Mouse (Mus musculus) erythroblast, embryonic 14.5 days (primary cell): ENCODE measurements around the gene Cggbp1. TPM values are rescaled to one million over a fixed set of nuclear protein-coding genes. Genes with fewer than 3 reads are reported as not detected.
A peak's percentile ranks its signal among the peaks of the same experiment; 100 is the strongest.

Source experiments
- H3K27me3 ChIP-seq: 2 replicates; pipeline ENCODE4 v1.6.1; 2012; ENCODE audit warnings: inconsistent platforms; ENCODE audit not compliant: control insufficient read depth
- H3K36me3 ChIP-seq: 2 replicates; pipeline ENCODE4 v1.6.1; 2012; ENCODE audit warnings: mild to moderate bottlenecking, inconsistent platforms; ENCODE audit not compliant: control insufficient read depth
- H3K4me1 ChIP-seq: 2 replicates; pipeline ENCODE4 v1.6.1; 2012; ENCODE audit warnings: inconsistent platforms; ENCODE audit not compliant: control insufficient read depth
- H3K4me3 ChIP-seq: replicated peaks from 2 replicates; pipeline ENCODE3; 2012; ENCODE audit warnings: moderate library complexity, mild to moderate bottlenecking, inconsistent platforms
- H3K9me3 ChIP-seq: 2 replicates; pipeline ENCODE4 v1.6.1; 2012; ENCODE audit warnings: low read length, inconsistent platforms, mixed read lengths; ENCODE audit not compliant: control insufficient read depth
- GATA1 ChIP-seq: IDR thresholded peaks from 2 replicates; pipeline ENCODE4 v1.6.1; 2012; ENCODE audit warnings: low read length, inconsistent platforms, mixed read lengths
- TAL1 ChIP-seq: IDR thresholded peaks from 3 replicates; pipeline ENCODE4 v1.6.1; 2012; ENCODE audit warnings: low read length, inconsistent platforms, mixed read lengths
- polyA plus RNA-seq: library from polyadenylated mRNA; stranded (reverse); fragments of >175 nt; gene quantifications from 2 replicates; pipeline ENCODE4 v1.2.3, GENCODE M21; 2012

Gene Cggbp1
- 1.3 and 1.5 TPM in 2 replicates for polyA plus RNA-seq

DNA sequence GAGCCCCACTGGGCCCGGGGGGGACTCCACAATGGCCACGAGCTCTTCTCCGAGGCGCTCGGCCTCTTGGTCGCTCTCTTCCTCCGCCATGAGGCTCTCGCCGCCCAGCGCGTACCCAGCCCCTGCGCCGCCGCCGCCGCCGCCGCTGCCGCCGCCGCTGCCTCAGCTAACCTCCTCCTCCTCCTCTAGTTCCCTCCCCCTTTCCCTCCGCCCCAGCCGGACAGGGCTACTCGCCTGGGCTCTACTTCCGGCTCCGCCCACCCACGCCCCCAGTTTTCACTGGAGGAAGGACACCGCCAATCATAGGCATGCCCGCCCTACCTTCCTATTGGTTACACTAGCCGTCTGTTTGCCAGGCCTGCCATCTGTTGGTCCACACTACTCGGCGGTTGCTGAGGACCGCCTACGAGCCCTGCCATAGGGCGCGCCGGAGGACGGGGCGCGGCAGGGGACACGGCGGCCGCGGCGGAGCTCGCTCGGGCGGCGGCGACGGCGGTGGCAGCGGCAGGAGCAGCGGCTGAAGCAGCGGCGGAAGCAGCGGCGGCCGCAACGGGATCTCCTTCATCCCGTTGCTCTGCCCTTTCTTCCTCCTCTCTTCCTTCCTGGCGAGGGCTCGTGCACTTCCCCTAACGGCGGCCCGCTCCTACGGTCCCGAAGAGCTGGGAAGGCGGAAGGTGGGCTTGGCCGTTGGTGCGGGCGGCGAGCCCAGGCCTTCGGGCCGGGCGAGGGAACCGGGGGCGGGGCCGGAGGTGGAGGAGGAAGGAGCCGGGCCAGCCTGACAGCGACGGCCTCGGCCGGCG, at the start of gene Cggbp1, which contains the start of gene Zfp654:
Gene Cggbp1, plus strand, starts transcription at position 434 of the 800 bp plus-strand sequence.
Gene Zfp654, minus strand, starts transcription at position 90 of the 800 bp plus-strand sequence.
- H3K9me3 ChIP-seq: no peaks in the 10 kb centered on the region
- peaks cover 30% of the 10 kb centered on the region for H3K4me1 ChIP-seq
- H3K4me3 ChIP-seq: peak within 1 kb of the TSS; percentile 97
- no peaks in the 10 kb centered on the region for H3K27me3 ChIP-seq
- TF ChIP-seq GATA1: no peak
- no peak for TF ChIP-seq TAL1
- peaks cover 35% of the 10 kb centered on the region for H3K36me3 ChIP-seq

DNA sequence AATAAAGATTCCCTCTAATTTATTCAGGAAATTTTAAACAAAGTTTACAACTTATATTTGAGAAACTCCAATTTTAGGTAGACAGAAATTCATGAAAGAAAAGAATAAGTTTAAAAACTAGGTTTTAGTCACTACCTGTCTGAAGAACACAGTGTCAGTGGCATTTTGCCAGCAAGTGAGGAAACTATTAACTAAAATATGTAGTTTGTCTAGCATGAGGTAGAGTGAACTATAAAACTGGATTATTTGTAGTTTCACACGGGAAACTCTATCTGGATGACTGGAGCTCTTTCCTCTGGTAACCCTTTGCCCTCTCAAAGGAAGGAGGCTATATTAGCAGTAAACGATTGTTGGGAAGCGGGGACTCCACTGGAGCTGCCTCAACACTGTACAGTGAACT, 48.8 kb upstream of the Cggbp1 start:
- Histone ChIP-seq H3K4me3 (no peak overlapping the region), H3K4me1 (peaks cover 3% of the 10 kb centered on the region; the same call in 1 of the 2 replicates), H3K36me3 (peaks cover 12% of the 10 kb centered on the region), H3K27me3 (no peaks in the 10 kb centered on the region), H3K9me3 (no peaks in the 10 kb centered on the region)
- TF ChIP-seq GATA1: no peak
- TF ChIP-seq TAL1: no peak

DNA sequence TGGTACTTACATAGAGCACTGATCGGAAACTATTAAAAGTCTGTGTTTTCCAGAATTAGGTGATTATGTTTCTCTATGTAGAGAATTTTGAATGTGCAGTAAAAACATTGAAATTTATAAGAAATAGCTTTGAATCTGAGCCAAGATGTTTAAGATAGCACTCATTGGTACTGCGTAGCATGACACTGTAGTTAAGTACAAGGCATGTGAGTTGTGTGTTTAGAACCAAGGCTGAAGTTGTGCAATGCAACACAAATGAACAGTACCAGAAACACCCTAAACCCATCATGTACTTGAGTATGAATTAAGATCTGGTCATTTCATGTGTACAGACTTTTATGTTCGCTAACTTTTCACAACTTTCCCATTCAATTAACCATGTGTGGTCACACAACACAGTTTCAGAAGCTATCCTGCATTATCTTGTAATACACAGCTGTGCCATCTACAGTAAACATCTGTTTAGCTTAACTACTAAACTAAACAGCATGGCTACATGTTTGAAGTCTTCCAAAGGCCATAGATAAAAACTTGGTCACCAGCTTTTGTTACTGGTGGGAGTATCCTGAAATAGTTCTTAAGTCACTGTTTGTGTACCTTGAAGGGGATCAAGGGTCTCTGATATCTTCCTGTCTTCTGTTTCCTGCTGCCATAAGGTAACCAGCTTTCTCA, 34.6 kb upstream of the Cggbp1 start:
- Histone ChIP-seq H3K4me3 (no peak overlapping the region), H3K36me3 (peaks cover 15% of the 10 kb centered on the region), H3K9me3 (no peaks in the 10 kb centered on the region), H3K27me3 (no peaks in the 10 kb centered on the region), H3K4me1 (peaks cover 8% of the 10 kb centered on the region)
- TF ChIP-seq GATA1 (no peak), TAL1 (no peak)

GRCm38 (mm10) chr16:64823890-64824289, 27.9 kb upstream of the Cggbp1 start:
- Histone ChIP-seq H3K9me3 (no peaks in the 10 kb centered on the region), H3K36me3 (peaks cover 10% of the 10 kb centered on the region), H3K4me3 (no peak overlapping the region), H3K27me3 (no peaks in the 10 kb centered on the region), H3K4me1 (no peaks in the 10 kb centered on the region)
- no peak for TF ChIP-seq GATA1
- TF ChIP-seq TAL1: no peak

- peaks cover 13% of the 10 kb centered on the region for H3K36me3 ChIP-seq
- no peaks in the 10 kb centered on the region for H3K4me1 ChIP-seq
- TF ChIP-seq TAL1: no peak
- no peak for TF ChIP-seq GATA1
- H3K27me3 ChIP-seq: no peaks in the 10 kb centered on the region
- H3K4me3 ChIP-seq: no peak overlapping the region
- no peaks in the 10 kb centered on the region for H3K9me3 ChIP-seq
Measured at GRCm38 (mm10) chr16:64824474-64824873, 27.3 kb upstream of the Cggbp1 start.

- Histone ChIP-seq H3K27me3 (no peaks in the 10 kb centered on the region), H3K4me3 (no peak overlapping the region), H3K4me1 (no peaks in the 10 kb centered on the region; the same call in 1 of the 2 replicates), H3K9me3 (no peaks in the 10 kb centered on the region), H3K36me3 (peaks cover 18% of the 10 kb centered on the region)
- no peak for TF ChIP-seq TAL1
- no peak for TF ChIP-seq GATA1
Measured at GRCm38 (mm10) chr16:64830291-64830690, 21.5 kb upstream of the Cggbp1 start.

- no peaks in the 10 kb centered on the region for H3K27me3 ChIP-seq
- TF ChIP-seq TAL1 (no peak), GATA1 (no peak)
- H3K9me3 ChIP-seq: no peaks in the 10 kb centered on the region
- no peak overlapping the region for H3K4me3 ChIP-seq
- no peaks in the 10 kb centered on the region for H3K36me3 ChIP-seq
- peaks cover 14% of the 10 kb centered on the region for H3K4me1 ChIP-seq
Measured at GRCm38 (mm10) chr16:64835996-64836545, 15.7 kb upstream of the Cggbp1 start.

- Histone ChIP-seq H3K4me3 (no peak overlapping the region), H3K36me3 (no peaks in the 10 kb centered on the region), H3K9me3 (no peaks in the 10 kb centered on the region), H3K27me3 (no peaks in the 10 kb centered on the region), H3K4me1 (peaks cover 20% of the 10 kb centered on the region)
- TF ChIP-seq TAL1 (no peak), GATA1 (no peak)
Measured at GRCm38 (mm10) chr16:64836709-64837108, 15.1 kb upstream of the Cggbp1 start.
